Mouse (Mus musculus) erythroblast, adult 5-6 weeks (primary cell): ENCODE results near the gene Tekt5. TPM values are rescaled to one million over a fixed set of nuclear protein-coding genes. Genes with fewer than 3 reads are reported as not detected.

ENCODE experiments used
- total RNA-seq, 2 experiments: library from RNA; stranded (forward) in 1 of 2; stranded (reverse) in 1 of 2; fragments of 150-400 nt in 1 of 2; fragments of 200-764, 138-1000 nt in 1 of 2; gene quantifications; 2 replicates each; pipeline versions ENCODE4 v1.2.3 to v1.2.4; 2015 to 2017; ENCODE audit warnings: low replicate concordance in 2 of 2

Tekt5 gene
- total RNA-seq, 2 experiments from 2014 or later: not detected

Other genes starting within 250 kb of the Tekt5 start
- not detected in 2 replicates for gene Rpl39l, start 225.3 kb downstream of the Tekt5 start, total RNA-seq (2015; ENCODE audit: low replicate concordance)
- gene Rpl39l, start 225.3 kb downstream of the Tekt5 start, total RNA-seq (2017; ENCODE audit: low replicate concordance): not detected in 2 replicates
- not detected in 2 replicates for gene Atf7ip2, start 202.8 kb downstream of the Tekt5 start, total RNA-seq (2015; ENCODE audit: low replicate concordance)
- 1.8 TPM in 1 of 2 replicates, not detected in the other for gene Atf7ip2, start 202.8 kb downstream of the Tekt5 start, total RNA-seq (2017; ENCODE audit: low replicate concordance)
- not detected in 2 replicates for gene Emp2, start 81.5 kb downstream of the Tekt5 start, total RNA-seq (2015; ENCODE audit: low replicate concordance)
- gene Emp2, start 81.5 kb downstream of the Tekt5 start, total RNA-seq (2017; ENCODE audit: low replicate concordance): not detected in 2 replicates
- 1.0 and 6.7 TPM in 2 replicates for gene Nubp1, start 16.5 kb upstream of the Tekt5 start, total RNA-seq (2015; ENCODE audit: low replicate concordance)
- 7.8 and 8.6 TPM in 2 replicates for gene Nubp1, start 16.5 kb upstream of the Tekt5 start, total RNA-seq (2017; ENCODE audit: low replicate concordance)
- not detected in 2 replicates for gene Tvp23a, start 51.9 kb upstream of the Tekt5 start, total RNA-seq (2015; ENCODE audit: low replicate concordance)
- not detected in 2 replicates for gene Tvp23a, start 51.9 kb upstream of the Tekt5 start, total RNA-seq (2017; ENCODE audit: low replicate concordance)
- 1.0 TPM in 1 of 2 replicates, not detected in the other for gene Ciita, start 84.6 kb upstream of the Tekt5 start, total RNA-seq (2015; ENCODE audit: low replicate concordance)
- gene Ciita, start 84.6 kb upstream of the Tekt5 start, total RNA-seq (2017; ENCODE audit: low replicate concordance): 0.70 and 2.7 TPM in 2 replicates
- gene Dexi, start 147.6 kb upstream of the Tekt5 start, total RNA-seq (2015; ENCODE audit: low replicate concordance): 2.5 TPM in 1 of 2 replicates, not detected in the other
- 1.4 TPM in 1 of 2 replicates, not detected in the other for gene Dexi, start 147.6 kb upstream of the Tekt5 start, total RNA-seq (2017; ENCODE audit: low replicate concordance)
- gene Clec16a, start 149.8 kb upstream of the Tekt5 start, total RNA-seq (2015; ENCODE audit: low replicate concordance): 4.0 and 6.9 TPM in 2 replicates
- 4.6 and 5.4 TPM in 2 replicates for gene Clec16a, start 149.8 kb upstream of the Tekt5 start, total RNA-seq (2017; ENCODE audit: low replicate concordance)